Mouse (Mus musculus) skeletal muscle tissue, adult 2 months (tissue): Measurements from ENCODE around the gene Tor2a.

Experiments
- DNase-seq: peaks from one replicate; pipeline ENCODE4 v3.0.0-alpha.2; 2012; ENCODE audit warnings: low read depth, low spot score

Tor2a gene

DNA sequence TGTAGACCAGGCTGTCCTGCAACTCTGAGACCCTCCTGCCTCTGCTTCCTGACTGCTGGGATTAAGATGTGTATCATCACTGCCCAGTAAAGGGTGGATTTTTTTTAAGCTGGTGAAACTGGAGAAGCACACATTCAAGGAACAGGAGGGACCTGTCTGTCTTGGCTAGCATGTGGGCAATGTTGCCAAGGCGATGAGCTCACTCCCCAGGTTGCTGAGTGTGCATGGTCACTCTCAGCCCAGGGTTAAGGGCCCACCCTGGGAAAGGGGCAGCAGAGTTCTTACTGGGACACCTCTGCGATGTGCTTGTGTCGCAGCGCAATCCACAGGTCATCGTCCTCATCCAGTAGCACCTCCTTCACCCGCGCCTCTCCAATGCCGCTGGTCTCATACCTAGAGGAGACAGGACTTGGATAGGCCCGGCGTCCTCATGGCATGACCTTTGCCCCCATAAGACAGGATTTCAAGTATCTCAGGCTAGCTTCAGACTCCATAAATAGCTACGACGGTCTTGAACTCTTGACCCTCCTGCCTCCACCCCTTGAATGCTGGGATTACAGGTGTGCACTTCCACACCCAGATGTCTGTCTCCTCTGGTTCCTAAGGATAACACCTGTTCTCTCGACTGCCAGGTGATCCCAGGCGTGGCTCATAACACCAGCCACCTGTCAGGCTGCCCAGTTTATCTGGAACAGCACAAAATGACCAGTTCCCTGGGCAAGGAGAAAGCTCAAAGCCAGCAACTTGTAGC lies 52.0 kb downstream of the Tor2a start:
- no peak for DNase-seq
